Mouse (Mus musculus): ENCODE data around the gene Kmt2a. TPM values are rescaled to one million over a fixed set of nuclear protein-coding genes. Genes with fewer than 3 reads are reported as not detected.
A peak's percentile ranks its signal among the peaks of the same experiment; 100 is the strongest.
"Not testable (repeated sequence)": the region's sequence is repeated elsewhere in the genome, so short reads cannot be mapped to it uniquely, and the experiment has no call there.

The Kmt2a gene
- polyA plus RNA-seq, 1 experiment from 2014 or later = 11.7 TPM

DNA sequence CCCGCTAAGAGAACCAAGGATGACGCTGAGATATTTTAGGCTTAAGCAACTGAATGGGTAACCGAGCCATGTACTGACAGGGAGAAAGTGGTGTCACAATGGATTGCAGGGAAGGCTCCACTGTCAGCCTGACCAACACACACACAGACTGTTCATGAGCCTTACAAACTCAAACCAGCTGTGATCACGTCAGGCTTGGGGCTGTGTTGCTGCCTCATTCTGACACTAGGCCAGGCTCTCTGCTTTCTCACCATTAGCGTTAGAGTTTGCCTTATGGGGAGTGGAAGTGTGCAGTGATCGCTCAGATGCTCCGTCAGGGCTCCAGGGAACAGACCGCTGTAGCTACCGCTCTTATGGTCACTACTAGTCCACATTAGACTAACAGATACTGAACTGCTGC is 88.3 kb downstream of the Kmt2a start:
- Histone ChIP-seq H3K9me3 (ENCODE audit: control insufficient read depth, low read length) (no peaks in the 10 kb centered on the region), H3K27ac (ENCODE audit: low read length) (no peak overlapping the region), H3K4me1 (replicated peaks; ENCODE audit: control insufficient read depth, insufficient read depth, low read length) (no peaks in the 10 kb centered on the region), H3K27me3 (ENCODE audit: control insufficient read depth, insufficient read depth, low read depth, low read length) (peaks cover 3% of the 10 kb centered on the region), H3K4me2 (ENCODE audit: low read depth, low read length) (no peak overlapping the region), H3K4me3 (ENCODE audit: low read length) (no peak overlapping the region), H3K36me3 (ENCODE audit: control insufficient read depth, insufficient read depth, low read length) (peaks cover 21% of the 10 kb centered on the region), H3K9ac (ENCODE audit: low read length) (no peak overlapping the region)
- ATAC-seq (ENCODE audit: low read depth) = no peak
- WGBS = 77% methylated on average over 9 of the region's 9 CpGs

DNA sequence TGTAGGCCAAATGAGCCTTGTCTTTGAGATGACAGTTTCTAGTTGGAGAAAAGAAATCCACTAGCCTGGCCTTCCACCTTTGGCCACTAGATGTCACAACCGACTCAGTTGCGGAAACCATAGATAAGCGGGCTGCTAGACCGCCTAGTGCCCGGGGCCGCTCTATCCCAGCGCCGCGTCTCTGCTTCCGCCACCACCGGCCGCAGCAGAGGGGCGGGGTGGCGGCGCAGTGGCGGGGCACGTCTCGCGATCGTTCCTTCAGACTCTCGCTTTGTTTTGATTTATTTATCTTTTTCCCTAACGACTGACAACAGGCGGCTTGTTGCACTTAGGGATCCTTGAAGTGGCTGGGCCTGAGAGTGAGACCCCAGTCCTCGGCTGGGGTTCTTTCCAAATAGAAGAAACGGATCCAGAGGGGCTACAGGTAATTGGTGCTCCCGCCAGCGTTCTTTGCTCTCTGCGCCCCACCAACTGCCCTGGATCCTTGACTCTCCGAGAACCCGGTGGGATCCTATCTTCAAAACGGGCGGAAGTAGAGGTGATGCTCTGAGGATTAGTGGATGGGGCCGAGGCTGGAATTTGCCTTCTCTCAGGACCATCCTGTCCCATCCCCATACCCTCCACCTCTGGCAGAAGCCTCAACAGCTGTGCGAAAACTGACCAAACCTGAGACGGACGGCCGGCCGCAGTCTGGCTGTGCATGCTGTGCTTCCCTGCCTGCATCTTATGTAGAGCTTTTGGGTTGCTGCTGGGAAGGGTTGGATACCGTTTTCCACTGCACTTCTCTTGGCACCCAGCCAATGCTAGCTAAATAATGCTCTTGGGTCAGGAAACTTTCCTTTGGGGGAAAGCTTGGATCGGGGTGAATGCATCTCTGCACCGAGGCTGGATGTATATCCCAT is 108.1 kb downstream of the Kmt2a start:
- no peaks in the 10 kb centered on the region for H3K9me3 ChIP-seq (ENCODE audit: control insufficient read depth, low read length)
- H3K27me3 ChIP-seq (ENCODE audit: control insufficient read depth, insufficient read depth, low read depth, low read length) = no peaks in the 10 kb centered on the region
- peak; percentile 99 for ATAC-seq (ENCODE audit: low read depth)
- H3K4me1 ChIP-seq (replicated peaks; ENCODE audit: control insufficient read depth, insufficient read depth, low read length) = 0 out of 2 replicates have a peak, but pooled peaks cover 6% of the 10 kb centered on the region
- H3K27ac ChIP-seq (ENCODE audit: low read length) = peak overlapping the region; percentile 72
- peaks cover 4% of the 10 kb centered on the region; the same call in 1 of the 2 replicates for H3K36me3 ChIP-seq (ENCODE audit: control insufficient read depth, insufficient read depth, low read length)
- under 1% methylated on average over 41 of the region's 41 CpGs for WGBS
- peak overlapping the region; percentile 74 for H3K9ac ChIP-seq (ENCODE audit: low read length)
- H3K4me2 ChIP-seq (ENCODE audit: low read depth, low read length) = peak overlapping the region; percentile 81
- H3K4me3 ChIP-seq (ENCODE audit: low read length) = peak overlapping the region; percentile 63

DNA sequence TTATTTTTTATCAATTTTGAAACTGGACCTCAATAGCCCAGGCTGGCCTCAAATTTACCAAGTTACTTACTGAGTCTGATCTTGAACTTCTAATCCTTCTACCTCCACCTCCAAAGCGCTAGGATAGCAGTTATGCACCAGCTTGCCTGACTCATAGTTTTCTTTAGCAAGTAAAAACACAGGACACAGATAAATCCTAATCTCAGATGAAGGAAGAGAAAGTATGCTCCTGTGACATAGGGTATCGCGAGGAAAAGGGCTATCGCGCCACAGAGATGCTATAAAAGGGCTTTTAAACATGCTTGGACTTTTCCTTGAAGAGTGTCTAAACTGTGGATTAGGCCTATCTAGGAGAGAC is 108.7 kb downstream of the Kmt2a start:
- Histone ChIP-seq H3K36me3 (ENCODE audit: control insufficient read depth, insufficient read depth, low read length) (peaks cover 4% of the 10 kb centered on the region; the same call in 1 of the 2 replicates), H3K4me2 (ENCODE audit: low read depth, low read length) (no peak overlapping the region), H3K27ac (ENCODE audit: low read length) (0 out of 2 replicates have a peak overlapping the region, but pooled peaks have one; percentile 4), H3K4me3 (ENCODE audit: low read length) (no peak overlapping the region; the same call in 1 of the 2 replicates), H3K9me3 (ENCODE audit: control insufficient read depth, low read length) (no peaks in the 10 kb centered on the region), H3K4me1 (replicated peaks; ENCODE audit: control insufficient read depth, insufficient read depth, low read length) (0 out of 2 replicates have a peak, but pooled peaks cover 6% of the 10 kb centered on the region), H3K27me3 (ENCODE audit: control insufficient read depth, insufficient read depth, low read depth, low read length) (no peaks in the 10 kb centered on the region), H3K9ac (ENCODE audit: low read length) (no peak overlapping the region)
- WGBS = 24% methylated on average over 5 of the region's 5 CpGs
- no peak for ATAC-seq (ENCODE audit: low read depth)

DNA sequence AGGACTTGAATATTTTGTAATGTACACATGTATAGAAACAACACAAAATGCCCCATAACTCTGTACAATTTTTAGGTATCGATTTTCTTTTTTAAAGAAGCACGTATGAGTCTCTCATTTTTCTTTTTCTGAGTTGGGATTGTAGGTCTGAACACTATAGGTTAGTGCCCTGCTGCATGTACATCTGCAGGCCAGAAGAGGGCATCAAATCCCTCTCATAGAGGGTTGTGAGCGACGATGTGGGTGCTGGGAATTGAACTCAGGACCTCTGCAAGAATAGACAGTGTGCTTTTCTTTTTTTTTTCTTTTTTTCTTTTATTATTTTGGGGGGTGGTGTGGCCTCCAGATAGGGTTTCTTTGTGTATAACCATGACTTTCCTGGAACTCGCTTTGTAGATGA is 109.7 kb downstream of the Kmt2a start:
- Histone ChIP-seq H3K9me3 (ENCODE audit: control insufficient read depth, low read length) (no peaks in the 10 kb centered on the region), H3K27me3 (ENCODE audit: control insufficient read depth, insufficient read depth, low read depth, low read length) (no peaks in the 10 kb centered on the region), H3K4me1 (replicated peaks; ENCODE audit: control insufficient read depth, insufficient read depth, low read length) (0 out of 2 replicates have a peak, but pooled peaks cover 6% of the 10 kb centered on the region), H3K27ac (ENCODE audit: low read length) (no peak overlapping the region), H3K4me2 (ENCODE audit: low read depth, low read length) (no peak overlapping the region), H3K4me3 (ENCODE audit: low read length) (no peak overlapping the region), H3K36me3 (ENCODE audit: control insufficient read depth, insufficient read depth, low read length) (peaks cover 4% of the 10 kb centered on the region; the same call in 1 of the 2 replicates), H3K9ac (ENCODE audit: low read length) (no peak overlapping the region)
- 91% methylated on average over 5 of the region's 5 CpGs for WGBS
- ATAC-seq (ENCODE audit: low read depth) = no peak

DNA sequence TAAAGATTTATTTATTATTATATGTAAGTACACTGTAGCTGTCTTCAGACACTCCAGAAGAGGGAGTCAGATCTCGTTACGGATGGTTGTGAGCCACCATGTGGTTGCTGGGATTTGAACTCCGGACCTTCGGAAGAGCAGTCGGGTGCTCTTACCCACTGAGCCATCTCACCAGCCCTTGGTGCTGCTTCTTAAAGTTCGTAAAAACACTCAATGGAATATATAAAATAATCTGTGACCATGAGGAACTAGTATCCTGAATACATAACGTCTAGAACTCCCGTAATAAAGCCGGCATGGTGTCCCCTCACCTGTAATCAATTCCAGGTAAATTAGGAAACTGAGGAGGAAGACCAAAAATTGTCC is 113.1 kb downstream of the Kmt2a start:
- H3K4me2 ChIP-seq (ENCODE audit: low read depth, low read length) = peak overlapping the region; percentile 39
- H3K27me3 ChIP-seq (ENCODE audit: control insufficient read depth, insufficient read depth, low read depth, low read length); H3K9me3 ChIP-seq (ENCODE audit: control insufficient read depth, low read length); H3K36me3 ChIP-seq (ENCODE audit: control insufficient read depth, insufficient read depth, low read length); ATAC-seq (ENCODE audit: low read depth): not testable (repeated sequence)
- H3K4me1 ChIP-seq (replicated peaks; ENCODE audit: control insufficient read depth, insufficient read depth, low read length) = peaks cover 17% of the 10 kb centered on the region
- H3K27ac ChIP-seq (ENCODE audit: low read length) = peak overlapping the region; percentile 95; the same call in 1 of the 2 replicates
- peak overlapping the region; percentile 99 for H3K4me3 ChIP-seq (ENCODE audit: low read length)
- 37% methylated on average over 7 of the region's 9 CpGs for WGBS
- peak overlapping the region; percentile 23; the same call in 1 of the 2 replicates for H3K9ac ChIP-seq (ENCODE audit: low read length)

DNA sequence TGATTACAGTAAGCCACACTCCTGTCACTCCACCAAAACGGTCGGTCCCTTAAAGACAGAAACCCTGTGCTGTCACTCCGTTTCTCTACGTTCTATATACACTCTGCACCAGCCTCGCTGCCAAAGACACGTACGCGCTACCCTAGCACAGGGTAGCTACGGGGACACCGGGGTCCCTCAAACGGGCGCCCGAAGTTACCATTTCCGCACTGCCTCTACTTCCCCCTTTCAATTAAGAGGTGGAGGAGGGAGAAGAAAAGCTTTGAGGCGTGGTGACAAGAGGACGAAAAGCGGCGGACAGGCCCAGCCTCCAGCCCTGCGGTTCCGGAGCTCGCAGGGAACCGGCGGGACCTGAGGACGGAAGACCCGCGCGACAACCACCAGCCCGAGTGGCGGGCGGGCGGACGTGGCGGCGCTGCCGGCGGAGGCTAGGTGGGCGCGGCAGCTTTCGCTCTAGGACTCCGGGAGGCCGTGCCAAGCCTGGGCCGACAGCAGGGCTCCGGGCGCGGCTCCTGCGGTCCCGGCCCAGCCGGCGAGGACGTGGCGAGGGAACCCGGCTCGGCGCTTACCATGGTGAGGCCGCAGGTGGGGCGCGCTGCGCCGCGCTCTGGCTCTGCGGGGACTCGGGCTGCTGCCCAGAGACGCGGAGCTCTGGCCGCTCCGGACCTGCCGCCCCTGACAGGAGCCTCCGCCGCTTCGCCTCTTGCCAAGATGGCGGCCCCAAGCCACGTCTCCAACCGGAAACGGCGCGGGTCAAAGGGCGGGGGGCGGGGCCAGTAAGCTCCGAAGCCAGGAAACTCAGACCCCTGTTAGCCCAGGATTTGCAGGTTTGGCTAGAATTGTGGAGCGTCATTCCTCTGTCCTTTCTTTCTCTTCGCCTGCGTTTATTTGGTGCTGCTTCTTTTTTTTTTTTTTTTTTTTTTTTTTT is 113.7 kb downstream of the Kmt2a start, which contains the start of the genes Arcn1 and Ift46:
Gene Arcn1, minus strand, starts transcription at position 745 of the 928 bp plus-strand sequence.
Gene Ift46, plus strand, starts transcription at position 808 of the 928 bp plus-strand sequence.
- Histone ChIP-seq H3K9ac (ENCODE audit: low read length) (peak within 1 kb of the TSS; percentile 89), H3K27me3 (ENCODE audit: control insufficient read depth, insufficient read depth, low read depth, low read length) (no peaks in the 10 kb centered on the region), H3K4me3 (ENCODE audit: low read length) (peak within 1 kb of the TSS; percentile 99), H3K27ac (ENCODE audit: low read length) (peak within 1 kb of the TSS; percentile 95), H3K4me1 (replicated peaks; ENCODE audit: control insufficient read depth, insufficient read depth, low read length) (peaks cover 17% of the 10 kb centered on the region), H3K36me3 (ENCODE audit: control insufficient read depth, insufficient read depth, low read length) (no peaks in the 10 kb centered on the region), H3K9me3 (ENCODE audit: control insufficient read depth, low read length) (no peaks in the 10 kb centered on the region), H3K4me2 (ENCODE audit: low read depth, low read length) (peak within 1 kb of the TSS; percentile 85)
- WGBS = under 1% methylated on average over 61 of the region's 82 CpGs
- peak; percentile 94 for ATAC-seq (ENCODE audit: low read depth)

DNA sequence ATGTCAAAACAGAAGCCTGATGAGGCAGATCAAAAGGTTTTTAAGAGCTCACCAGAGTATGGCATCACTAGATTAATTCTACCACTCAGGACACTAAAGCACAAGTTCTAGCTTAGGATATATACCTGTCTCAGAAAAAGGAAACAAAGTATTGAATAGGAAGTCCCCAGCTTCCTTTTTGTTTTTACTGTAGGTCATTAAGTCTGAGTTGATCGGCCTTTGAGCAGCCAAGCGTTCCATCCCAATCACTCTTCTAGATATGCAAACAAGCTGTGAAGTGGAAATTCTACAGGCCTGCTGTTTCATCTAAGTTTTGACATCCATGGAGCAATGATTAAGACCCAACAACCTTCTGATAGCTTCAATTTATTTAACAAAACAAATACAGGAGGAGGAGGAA is 120.2 kb downstream of the Kmt2a start:
- Histone ChIP-seq H3K4me3 (ENCODE audit: low read length) (no peak overlapping the region), H3K36me3 (ENCODE audit: control insufficient read depth, insufficient read depth, low read length) (peaks cover 13% of the 10 kb centered on the region), H3K9ac (ENCODE audit: low read length) (no peak overlapping the region), H3K27ac (ENCODE audit: low read length) (no peak overlapping the region), H3K4me1 (replicated peaks; ENCODE audit: control insufficient read depth, insufficient read depth, low read length) (peaks cover 12% of the 10 kb centered on the region), H3K27me3 (ENCODE audit: control insufficient read depth, insufficient read depth, low read depth, low read length) (no peaks in the 10 kb centered on the region), H3K9me3 (ENCODE audit: control insufficient read depth, low read length) (no peaks in the 10 kb centered on the region), H3K4me2 (ENCODE audit: low read depth, low read length) (no peak overlapping the region)
- ATAC-seq (ENCODE audit: low read depth) = no peak
- 54% methylated on average over 2 of the region's 2 CpGs for WGBS

Measured in lung, embryonic 16.5 days (tissue).